Comparison of ENCODE assay signal across 9 mouse cellular contexts in genomic region chr2:32088372-32088981, GRCm38 (mm10). TPM values are rescaled to one million over a fixed set of nuclear protein-coding genes. Genes with fewer than 3 reads are reported as not detected.
DNase-seq lines count a peak whose midpoint lies in the region; ATAC-seq and TF ChIP-seq lines count a peak whose summit lies in the region.
"Had no signal": no experiment of that assay in that cellular context is flagged by ENCODE, and none has a peak within 500 bp of the region (broad histone marks: within the 10 kb centered on the region; RNA-seq: fewer than 3 reads in every experiment).

No protein-coding gene starts in this region.

- no peak for TF ChIP-seq POLR2A in thymus, adult 2 months (IDR thresholded peaks at IDR 0.05; ENCODE audit: control insufficient read depth, extremely low read depth, insufficient read depth, low read length, poor library complexity)
- TF ChIP-seq POLR2A in olfactory bulb, adult 2 months (IDR thresholded peaks at IDR 0.05; ENCODE audit: insufficient read depth, low read depth, low read length): no peak

- peak overlapping the region; percentile 57 for H3K4me2 ChIP-seq in heart, embryonic 14.5 days (ENCODE audit: low read length)
- H3K4me2 ChIP-seq in limb, embryonic 11.5 days (ENCODE audit: low read depth, severe bottlenecking): peak overlapping the region; percentile 54

- peak; percentile 34; the same call in 1 of the 2 replicates for ATAC-seq in heart, embryonic 14.5 days (ENCODE audit: insufficient number of reproducible peaks, insufficient read depth, low FRiP score, low read depth)
- peak; percentile 18; the same call in 1 of the 2 replicates for ATAC-seq in limb, embryonic 11.5 days (ENCODE audit: insufficient number of reproducible peaks, low FRiP score, low TSS enrichment, low read depth)

- no peaks in the 10 kb centered on the region for H3K36me3 ChIP-seq in thymus, adult 2 months (ENCODE audit: control insufficient read depth, insufficient read depth, low read length)
- H3K36me3 ChIP-seq in heart, embryonic 14.5 days (ENCODE audit: control insufficient read depth, insufficient read depth, low read length): no peaks in the 10 kb centered on the region
- no peaks in the 10 kb centered on the region for H3K36me3 ChIP-seq in limb, embryonic 11.5 days (ENCODE audit: control insufficient read depth, insufficient read depth, low read length)

- H3K9ac ChIP-seq in heart, embryonic 14.5 days (ENCODE audit: low read length): peak overlapping the region; percentile 57
- peak overlapping the region; percentile 7; the same call in 1 of the 2 replicates for H3K9ac ChIP-seq in limb, embryonic 11.5 days (ENCODE audit: low read length)

- DNase-seq in adrenal gland, postnatal 10 days: peak; percentile 20
- DNase-seq in adrenal gland, postnatal 14 days: no peak
- peak; percentile 17 for DNase-seq in thymus, adult 2 months
- DNase-seq in thymus, postnatal 0 days (ENCODE audit: low spot score): no peak
- DNase-seq in limb, embryonic 11.5 days (ENCODE audit: low spot score): peak; percentile 63
- no peak for DNase-seq in adipocyte (ENCODE audit: low spot score)

- no peak overlapping the region for H3K4me3 ChIP-seq in thymus, adult 2 months (ENCODE audit: control insufficient read depth, insufficient read depth, low read length)
- H3K4me3 ChIP-seq in heart, embryonic 14.5 days (ENCODE audit: control insufficient read depth in 1 of 2, insufficient read depth in 1 of 2, low read depth in 1 of 2, low read length in 2 of 2): peak overlapping the region; percentile 20 to 35
- H3K4me3 ChIP-seq in limb, embryonic 11.5 days (ENCODE audit: low read depth, low read length): peak overlapping the region; percentile 15
- H3K4me3 ChIP-seq in olfactory bulb, adult 2 months (ENCODE audit: insufficient read depth, low read depth, low read length): peak overlapping the region; percentile 31
- H3K4me3 ChIP-seq: erythroblast, embryonic 14.5 days had no signal

- 7% methylated on average over 35 of the region's 35 CpGs for WGBS in thymus, adult 2 months
- WGBS in heart, embryonic 14.5 days: 4% methylated on average over 35 of the region's 35 CpGs
- 7% methylated on average over 35 of the region's 35 CpGs for WGBS in limb, embryonic 11.5 days
- WGBS in olfactory bulb, adult 2 months: 4% methylated on average over 35 of the region's 35 CpGs

- no peaks in the 10 kb centered on the region for H3K27me3 ChIP-seq in thymus, adult 2 months (ENCODE audit: control insufficient read depth, insufficient read depth, low read length)
- H3K27me3 ChIP-seq in heart, embryonic 14.5 days (ENCODE audit: control insufficient read depth, insufficient read depth, low read length): no peaks in the 10 kb centered on the region
- peaks cover 23% of the 10 kb centered on the region for H3K27me3 ChIP-seq in limb, embryonic 11.5 days (ENCODE audit: control insufficient read depth, insufficient read depth, low read length)

- no peaks in the 10 kb centered on the region for H3K9me3 ChIP-seq in heart, embryonic 14.5 days (ENCODE audit: control insufficient read depth, low read length)
- H3K9me3 ChIP-seq in limb, embryonic 11.5 days (ENCODE audit: control insufficient read depth, low read length): no peaks in the 10 kb centered on the region

- H3K4me1 ChIP-seq in thymus, adult 2 months (replicated peaks; ENCODE audit: control insufficient read depth, insufficient read depth, low read length): peaks cover 11% of the 10 kb centered on the region
- H3K4me1 ChIP-seq in heart, embryonic 14.5 days (ENCODE audit: control insufficient read depth in 2 of 2, insufficient read depth in 2 of 2, low read length in 2 of 2): peaks cover 16 to 23% of the 10 kb centered on the region in 2 experiments
- peaks cover 15% of the 10 kb centered on the region for H3K4me1 ChIP-seq in limb, embryonic 11.5 days (ENCODE audit: control insufficient read depth, insufficient read depth, low read length)
- H3K4me1 ChIP-seq in olfactory bulb, adult 2 months (ENCODE audit: control insufficient read depth, insufficient read depth, low read length): peaks cover 14% of the 10 kb centered on the region

- no peak for TF ChIP-seq CTCF in thymus, adult 2 months (IDR thresholded peaks at IDR 0.05; ENCODE audit: borderline replicate concordance, control insufficient read depth, extremely low read depth, insufficient read depth, low read length, poor library complexity)
- no peak for TF ChIP-seq CTCF in olfactory bulb, adult 2 months (IDR thresholded peaks at IDR 0.05; ENCODE audit: insufficient read depth, low read depth, low read length)

- no peak overlapping the region for H3K27ac ChIP-seq in thymus, adult 2 months (ENCODE audit: control insufficient read depth, insufficient read depth, low read length)
- peak overlapping the region; percentile 72 to 77 for H3K27ac ChIP-seq in heart, embryonic 14.5 days (replicated peaks in 1 of 2; ENCODE audit: control insufficient read depth in 1 of 2, insufficient read depth in 1 of 2, low read depth in 2 of 2, low read length in 2 of 2)
- no peak overlapping the region for H3K27ac ChIP-seq in limb, embryonic 11.5 days (replicated peaks; ENCODE audit: low read depth, low read length)
- H3K27ac ChIP-seq in olfactory bulb, adult 2 months (ENCODE audit: insufficient read depth, low read depth, low read length): no peak overlapping the region

RNA-seq across cellular contexts. Expression of gene Fam78a, which starts 3.8 kb away (rescaled TPM):
- 1 to 10 TPM; 3.2 to 5.4 TPM for total RNA-seq in adrenal gland, postnatal 10 days (2021)
- 3.0 and 10.0 TPM in 2 replicates for total RNA-seq in adrenal gland, postnatal 14 days (2021)
- polyA plus RNA-seq in thymus, adult 2 months (2012; rRNA removed): 189 and 210 TPM in 2 replicates
- 57.5 and 68.6 TPM in 2 replicates for polyA plus RNA-seq in thymus, postnatal 0 days (2015; fragmentation: Nextera tagmentation; extraction: Ambion mirVana)
- polyA plus RNA-seq in heart, embryonic 14.5 days (2014; fragmentation: Nextera tagmentation; extraction: Ambion mirVana): 29.0 and 33.7 TPM in 2 replicates
- 1.9 and 2.1 TPM in 2 replicates for polyA plus RNA-seq in limb, embryonic 11.5 days (2014; fragmentation: Nextera tagmentation; extraction: Ambion mirVana)
- not detected in 2 replicates for polyA plus RNA-seq in olfactory bulb, adult 2 months (2012; ENCODE audit: insufficient read depth, insufficient read length, low replicate concordance, missing spikeins)

RNA-seq across cellular contexts. Expression of gene Plpp7, which starts 6.9 kb away (rescaled TPM):
- 1 to 10 TPM; 3.9 to 8.6 TPM for total RNA-seq in adrenal gland, postnatal 10 days (2021)
- total RNA-seq in adrenal gland, postnatal 14 days (2021): 3.0 and 3.6 TPM in 2 replicates
- 2.9 and 7.7 TPM in 2 replicates for polyA plus RNA-seq in thymus, adult 2 months (2012; rRNA removed)
- polyA plus RNA-seq in thymus, postnatal 0 days (2015; fragmentation: Nextera tagmentation; extraction: Ambion mirVana): 0.91 and 1.0 TPM in 2 replicates
- polyA plus RNA-seq in heart, embryonic 14.5 days (2014; fragmentation: Nextera tagmentation; extraction: Ambion mirVana): 13.3 and 13.6 TPM in 2 replicates
- polyA plus RNA-seq in limb, embryonic 11.5 days (2014; fragmentation: Nextera tagmentation; extraction: Ambion mirVana): 2.7 and 3.8 TPM in 2 replicates
- not detected in 2 replicates for polyA plus RNA-seq in olfactory bulb, adult 2 months (2012; ENCODE audit: insufficient read depth, insufficient read length, low replicate concordance, missing spikeins)

Comparison
In these comparisons a context has a peak if more than half of its experiments do, and no peak if none do; other contexts are left out.
1. DNase-seq: peak in adrenal gland, postnatal 10 days (single experiment), thymus, adult 2 months (single experiment) and limb, embryonic 11.5 days (single experiment); none in adrenal gland, postnatal 14 days (single experiment), thymus, postnatal 0 days (single experiment) and adipocyte (single experiment).
2. H3K27ac ChIP-seq: peak in heart, embryonic 14.5 days (2 of 2); none in thymus, adult 2 months (single experiment), limb, embryonic 11.5 days (single experiment) and olfactory bulb, adult 2 months (single experiment).